Mouse (Mus musculus): Measurements from ENCODE around the gene Fmn2.

The Fmn2 gene

GRCm38 (mm10) chr1:174669132-174669531 is 167.5 kb downstream of the Fmn2 start:
- no peak for DNase-seq

GRCm38 (mm10) chr1:174670846-174671245 is 169.2 kb downstream of the Fmn2 start:
- DNase-seq = no peak

GRCm38 (mm10) chr1:174674586-174674985 is 173.0 kb downstream of the Fmn2 start:
- DNase-seq = peak; percentile 21

- no peak for DNase-seq
These were observed 173.7 kb downstream of the Fmn2 start for GRCm38 (mm10) chr1:174675316-174675715.

- DNase-seq = no peak
These were observed 174.6 kb downstream of the Fmn2 start for GRCm38 (mm10) chr1:174676187-174676586.

- no peak for DNase-seq
These were observed 175.6 kb downstream of the Fmn2 start for GRCm38 (mm10) chr1:174677211-174677610.

GRCm38 (mm10) chr1:174689301-174689700 is 187.7 kb downstream of the Fmn2 start:
- DNase-seq = no peak

- no peak for DNase-seq
These were observed 199.2 kb downstream of the Fmn2 start for GRCm38 (mm10) chr1:174700871-174701270.

- DNase-seq = peak; percentile 13
These were observed 200.2 kb downstream of the Fmn2 start for GRCm38 (mm10) chr1:174701835-174702234.

GRCm38 (mm10) chr1:174703909-174704308 is 202.3 kb downstream of the Fmn2 start:
- no peak for DNase-seq

GRCm38 (mm10) chr1:174719729-174720458 is 218.3 kb downstream of the Fmn2 start:
- no peak for DNase-seq

- no peak for DNase-seq
These were observed 227.1 kb downstream of the Fmn2 start for GRCm38 (mm10) chr1:174728771-174729170.

- no peak for DNase-seq
These were observed 231.1 kb downstream of the Fmn2 start for GRCm38 (mm10) chr1:174732715-174733114.

- peak; percentile 11 for DNase-seq
These were observed 237.3 kb downstream of the Fmn2 start for GRCm38 (mm10) chr1:174738958-174739357.

GRCm38 (mm10) chr1:174742667-174743066 is 241.0 kb downstream of the Fmn2 start:
- DNase-seq = no peak

GRCm38 (mm10) chr1:174748520-174748919 is 246.9 kb downstream of the Fmn2 start:
- DNase-seq = no peak

GRCm38 (mm10) chr1:174750893-174751461 is 249.4 kb downstream of the Fmn2 start:
- no peak for DNase-seq

- DNase-seq = no peak
These were observed 257.7 kb downstream of the Fmn2 start for GRCm38 (mm10) chr1:174759354-174759753.

- no peak for DNase-seq
These were observed 264.1 kb downstream of the Fmn2 start for GRCm38 (mm10) chr1:174765757-174766156.

- no peak for DNase-seq
These were observed 265.2 kb downstream of the Fmn2 start for GRCm38 (mm10) chr1:174766852-174767251.

- no peak for DNase-seq
These were observed 270.3 kb downstream of the Fmn2 start for GRCm38 (mm10) chr1:174771871-174772281.

- DNase-seq = no peak
These were observed 279.4 kb downstream of the Fmn2 start for GRCm38 (mm10) chr1:174781037-174781436.

GRCm38 (mm10) chr1:174788617-174789016 is 287.0 kb downstream of the Fmn2 start:
- DNase-seq = no peak

- DNase-seq = no peak
These were observed 310.2 kb downstream of the Fmn2 start for GRCm38 (mm10) chr1:174811846-174812245.

GRCm38 (mm10) chr1:174826562-174826961 is 324.9 kb downstream of the Fmn2 start:
- DNase-seq = peak; percentile 23
